Mouse (Mus musculus): ENCODE results near the gene Atp5h. TPM values are rescaled to one million over a fixed set of nuclear protein-coding genes. Genes with fewer than 3 reads are reported as not detected.
A peak's percentile ranks its signal among the peaks of the same experiment; 100 is the strongest.
"Not testable (repeated sequence)": the region's sequence is repeated elsewhere in the genome, so short reads cannot be mapped to it uniquely, and the experiment has no call there.

Gene Atp5h
- polyA plus RNA-seq, 1 experiment from 2014 or later = 1,004 TPM

GRCm38 (mm10) chr11:115386859-115387258 lies 32.9 kb downstream of the Atp5h start:
- H3K27ac ChIP-seq; H3K4me2 ChIP-seq; H3K9me3 ChIP-seq (replicated peaks); H3K27me3 ChIP-seq; ATAC-seq (replicated peaks; ENCODE audit: low FRiP score); H3K4me3 ChIP-seq (replicated peaks); H3K9ac ChIP-seq: not testable (repeated sequence)
- Histone ChIP-seq H3K36me3 (peaks cover 15% of the 10 kb centered on the region), H3K4me1 (peaks cover 39% of the 10 kb centered on the region)
- WGBS = 86% methylated on average over 3 of the region's 3 CpGs

GRCm38 (mm10) chr11:115384587-115384986 lies 35.2 kb downstream of the Atp5h start:
- H3K27ac ChIP-seq = peak overlapping the region; percentile 55; the same call in 1 of the 2 replicates
- ATAC-seq (replicated peaks; ENCODE audit: low FRiP score) = 0 out of 2 replicates have a peak, but pooled peaks have one; percentile 16
- WGBS = 52% methylated on average over 5 of the region's 5 CpGs
- peak overlapping the region; percentile 88; the same call in 1 of the 2 replicates for H3K4me2 ChIP-seq
- no peaks in the 10 kb centered on the region for H3K9me3 ChIP-seq (replicated peaks)
- no peak overlapping the region for H3K4me3 ChIP-seq (replicated peaks)
- peaks cover 46% of the 10 kb centered on the region for H3K4me1 ChIP-seq
- H3K27me3 ChIP-seq = no peaks in the 10 kb centered on the region
- no peak overlapping the region for H3K9ac ChIP-seq
- no peaks in the 10 kb centered on the region for H3K36me3 ChIP-seq

- Histone ChIP-seq H3K27ac (peak overlapping the region; percentile 55), H3K36me3 (no peaks in the 10 kb centered on the region), H3K27me3 (no peaks in the 10 kb centered on the region), H3K4me1 (peaks cover 46% of the 10 kb centered on the region), H3K4me3 (replicated peaks) (peak overlapping the region; percentile 78), H3K4me2 (peak overlapping the region; percentile 88), H3K9me3 (replicated peaks) (no peaks in the 10 kb centered on the region), H3K9ac (no peak overlapping the region)
- ATAC-seq (replicated peaks; ENCODE audit: low FRiP score) = no peak
- WGBS = 56% methylated on average over 16 of the region's 16 CpGs
Measured at GRCm38 (mm10) chr11:115383701-115384474, 35.9 kb downstream of the Atp5h start.

GRCm38 (mm10) chr11:115382891-115383290 lies 36.9 kb downstream of the Atp5h start:
- no peak for ATAC-seq (replicated peaks; ENCODE audit: low FRiP score)

GRCm38 (mm10) chr11:115381743-115382539 lies 37.8 kb downstream of the Atp5h start, which contains the start of gene Cdr2l:
Cdr2l (plus strand) TSS chr11:115381916.
- peak within 1 kb of the TSS; percentile 82 for H3K9ac ChIP-seq
- no peaks in the 10 kb centered on the region for H3K36me3 ChIP-seq
- peaks cover 46% of the 10 kb centered on the region for H3K4me1 ChIP-seq
- H3K9me3 ChIP-seq (replicated peaks) = no peaks in the 10 kb centered on the region
- ATAC-seq (replicated peaks; ENCODE audit: low FRiP score) = peak; percentile 91
- peak within 1 kb of the TSS; percentile 88 for H3K4me2 ChIP-seq
- no peaks in the 10 kb centered on the region for H3K27me3 ChIP-seq
- peak within 1 kb of the TSS; percentile 87 for H3K27ac ChIP-seq
- WGBS = under 1% methylated on average over 73 of the region's 76 CpGs
- H3K4me3 ChIP-seq (replicated peaks) = peak within 1 kb of the TSS; percentile 78

More at GRCm38 (mm10) chr11:115382891-115383290, 36.9 kb downstream of the Atp5h start:
- H3K4me1 ChIP-seq = peaks cover 46% of the 10 kb centered on the region
- peak overlapping the region; percentile 88 for H3K4me2 ChIP-seq
- 0 out of 2 replicates have a peak overlapping the region, but pooled peaks have one; percentile 87 for H3K27ac ChIP-seq
- H3K4me3 ChIP-seq (replicated peaks) = peak overlapping the region; percentile 78
- no peaks in the 10 kb centered on the region for H3K9me3 ChIP-seq (replicated peaks)
- H3K27me3 ChIP-seq = no peaks in the 10 kb centered on the region
- no peaks in the 10 kb centered on the region for H3K36me3 ChIP-seq
- peak overlapping the region; percentile 82 for H3K9ac ChIP-seq
- WGBS = 15% methylated on average over 5 of the region's 5 CpGs

GRCm38 (mm10) chr11:115381276-115381675 lies 38.5 kb downstream of the Atp5h start:
- ATAC-seq (replicated peaks; ENCODE audit: low FRiP score) = no peak
- Histone ChIP-seq H3K4me3 (replicated peaks) (peak overlapping the region; percentile 78), H3K36me3 (no peaks in the 10 kb centered on the region), H3K4me2 (peak overlapping the region; percentile 88), H3K4me1 (peaks cover 46% of the 10 kb centered on the region), H3K27ac (peak overlapping the region; percentile 59), H3K27me3 (0 out of 2 replicates have a peak, but pooled peaks cover under 1% of the 10 kb centered on the region), H3K9ac (no peak overlapping the region), H3K9me3 (replicated peaks) (no peaks in the 10 kb centered on the region)
- 11% methylated on average over 9 of the region's 9 CpGs for WGBS

- H3K9me3 ChIP-seq (replicated peaks) = no peaks in the 10 kb centered on the region
- H3K27ac ChIP-seq = no peak overlapping the region
- no peaks in the 10 kb centered on the region for H3K36me3 ChIP-seq
- WGBS = 86% methylated on average over 7 of the region's 7 CpGs
- peaks cover 25% of the 10 kb centered on the region for H3K4me1 ChIP-seq
- no peak overlapping the region for H3K4me3 ChIP-seq (replicated peaks)
- ATAC-seq (replicated peaks; ENCODE audit: low FRiP score) = no peak
- H3K9ac ChIP-seq = no peak overlapping the region
- H3K27me3 ChIP-seq = peaks cover 34% of the 10 kb centered on the region
- H3K4me2 ChIP-seq = no peak overlapping the region
Measured at GRCm38 (mm10) chr11:115377854-115378253, 41.9 kb downstream of the Atp5h start.

GRCm38 (mm10) chr11:115377254-115377653 lies 42.5 kb downstream of the Atp5h start:
- H3K4me2 ChIP-seq = no peak overlapping the region
- 88% methylated on average over 4 of the region's 4 CpGs for WGBS
- no peaks in the 10 kb centered on the region for H3K36me3 ChIP-seq
- H3K4me3 ChIP-seq (replicated peaks) = no peak overlapping the region
- H3K27ac ChIP-seq = no peak overlapping the region
- H3K9ac ChIP-seq = no peak overlapping the region
- peaks cover 40% of the 10 kb centered on the region for H3K27me3 ChIP-seq
- no peak for ATAC-seq (replicated peaks; ENCODE audit: low FRiP score)
- H3K4me1 ChIP-seq = peaks cover 19% of the 10 kb centered on the region
- H3K9me3 ChIP-seq (replicated peaks) = no peaks in the 10 kb centered on the region

GRCm38 (mm10) chr11:115376722-115377121 lies 43.0 kb downstream of the Atp5h start:
- peaks cover 17% of the 10 kb centered on the region for H3K4me1 ChIP-seq
- no peak overlapping the region for H3K27ac ChIP-seq
- no peak for ATAC-seq (replicated peaks; ENCODE audit: low FRiP score)
- H3K9me3 ChIP-seq (replicated peaks) = no peaks in the 10 kb centered on the region
- WGBS = 54% methylated on average over 7 of the region's 7 CpGs
- H3K4me3 ChIP-seq (replicated peaks) = no peak overlapping the region
- H3K27me3 ChIP-seq = peaks cover 46% of the 10 kb centered on the region
- H3K9ac ChIP-seq = no peak overlapping the region
- no peak overlapping the region for H3K4me2 ChIP-seq
- no peaks in the 10 kb centered on the region for H3K36me3 ChIP-seq

GRCm38 (mm10) chr11:115374695-115375425 lies 44.9 kb downstream of the Atp5h start:
- no peak overlapping the region for H3K27ac ChIP-seq
- H3K4me1 ChIP-seq = peaks cover 10% of the 10 kb centered on the region
- ATAC-seq (replicated peaks; ENCODE audit: low FRiP score) = no peak
- no peaks in the 10 kb centered on the region for H3K9me3 ChIP-seq (replicated peaks)
- no peaks in the 10 kb centered on the region for H3K36me3 ChIP-seq
- 66% methylated on average over 12 of the region's 12 CpGs for WGBS
- H3K4me2 ChIP-seq = peak overlapping the region; percentile 79
- no peak overlapping the region for H3K9ac ChIP-seq
- peaks cover 64% of the 10 kb centered on the region for H3K27me3 ChIP-seq
- peak overlapping the region; percentile 45 for H3K4me3 ChIP-seq (replicated peaks)

- ATAC-seq (replicated peaks; ENCODE audit: low FRiP score) = no peak
- peak overlapping the region; percentile 45 for H3K4me3 ChIP-seq (replicated peaks)
- WGBS = 1% methylated on average over 30 of the region's 30 CpGs
Measured at GRCm38 (mm10) chr11:115373805-115374694, 45.7 kb downstream of the Atp5h start.

More at GRCm38 (mm10) chr11:115373805-115374694, 45.7 kb downstream of the Atp5h start:
- peaks cover 72% of the 10 kb centered on the region for H3K27me3 ChIP-seq
- peak overlapping the region; percentile 41 for H3K9ac ChIP-seq
- H3K36me3 ChIP-seq = no peaks in the 10 kb centered on the region
- H3K9me3 ChIP-seq (replicated peaks) = no peaks in the 10 kb centered on the region
- H3K4me1 ChIP-seq = peaks cover 10% of the 10 kb centered on the region
- peak overlapping the region; percentile 79 for H3K4me2 ChIP-seq
- no peak overlapping the region for H3K27ac ChIP-seq
